Mouse (Mus musculus) lung, postnatal 0 days (tissue): ENCODE results near the gene Gxylt2.

Experiments used
- CTCF ChIP-seq: IDR thresholded peaks from 2 replicates; pipeline ENCODE4 v1.5.1; 2016; ENCODE audit warnings: antibody characterized with exemption, mild to moderate bottlenecking
- EP300 ChIP-seq: IDR thresholded peaks from 2 replicates; pipeline ENCODE4 v1.6.1; 2016; ENCODE audit warnings: antibody characterized with exemption, mild to moderate bottlenecking, control low read depth

DNA sequence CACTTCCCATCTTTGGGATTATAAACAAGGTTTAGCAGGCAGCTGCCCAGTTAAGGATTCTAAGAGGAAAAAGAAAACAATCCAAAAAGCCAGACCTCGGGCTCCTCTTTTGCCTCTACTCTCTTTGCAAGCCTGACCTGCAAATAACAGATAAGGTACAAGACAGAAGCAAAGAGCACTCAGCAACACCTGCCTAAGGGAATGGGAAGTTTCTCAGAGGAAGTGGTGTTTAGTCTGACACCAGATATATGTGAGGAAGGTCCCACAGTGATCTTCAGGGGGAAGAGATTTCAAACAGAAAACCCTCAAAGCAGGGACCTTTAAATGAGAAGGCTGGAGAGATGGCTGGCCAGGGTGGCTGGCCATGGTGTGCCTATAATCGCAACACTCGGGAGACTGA, 126.7 kb downstream of the Gxylt2 start:
- TF ChIP-seq CTCF, result no peak
- TF ChIP-seq EP300, result no peak
